Mouse (Mus musculus) megakaryocyte, embryonic 14.5 days (primary cell): ENCODE data around the gene Tlr5.

Experiments used
- FLI1 ChIP-seq: IDR thresholded peaks from 2 replicates; pipeline ENCODE4 v1.6.1; 2012; ENCODE audit warnings: low read length, inconsistent platforms, mixed read lengths
- GATA1 ChIP-seq: IDR thresholded peaks from 3 replicates; pipeline ENCODE4 v1.6.1; 2012; ENCODE audit warnings: mixed read lengths, low read length, inconsistent platforms, borderline replicate concordance

DNA sequence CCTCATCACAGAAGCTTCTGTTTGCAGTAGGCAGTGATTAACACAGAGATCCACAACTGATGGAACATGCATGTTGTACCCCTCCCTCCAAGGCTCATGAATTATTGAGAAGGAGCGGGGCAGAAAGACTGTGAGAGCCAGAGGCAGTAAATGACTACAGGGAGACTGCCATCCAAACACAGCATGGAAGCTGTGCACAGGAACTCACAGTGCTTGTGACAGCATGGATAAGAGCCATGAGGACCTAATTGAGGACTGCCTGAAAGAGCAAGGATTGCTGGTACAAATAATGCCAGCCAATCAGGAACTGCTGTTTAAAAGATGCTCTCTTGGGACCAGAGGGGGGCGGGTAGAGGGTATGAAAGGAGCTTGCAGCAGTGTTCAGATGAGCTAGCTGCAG is 12.7 kb upstream of the Tlr5 start:
- no peak for TF ChIP-seq GATA1
- TF ChIP-seq FLI1, result no peak
